Mouse (Mus musculus): ENCODE results near the gene Arhgef26. TPM values are rescaled to one million over a fixed set of nuclear protein-coding genes. Genes with fewer than 3 reads are reported as not detected.

Arhgef26 gene
- polyA plus RNA-seq, 1 experiment from 2014 or later = 7.4 TPM

GRCm38 (mm10) chr3:62395368-62395767 is 57.2 kb downstream of the Arhgef26 start:
- WGBS = 77% methylated on average over 5 of the region's 5 CpGs
- Histone ChIP-seq H3K9ac (ENCODE audit: low read depth, low read length) (no peak overlapping the region), H3K36me3 (ENCODE audit: control insufficient read depth, insufficient read depth, low read length) (no peaks in the 10 kb centered on the region), H3K9me3 (ENCODE audit: control insufficient read depth, low read length) (no peaks in the 10 kb centered on the region), H3K4me2 (replicated peaks; ENCODE audit: low read depth, low read length) (no peak overlapping the region), H3K27me3 (ENCODE audit: control insufficient read depth, insufficient read depth, low read length) (no peaks in the 10 kb centered on the region), H3K27ac (ENCODE audit: low read depth, low read length) (no peak overlapping the region), H3K4me3 (ENCODE audit: low read depth, low read length) (no peak overlapping the region), H3K4me1 (replicated peaks; ENCODE audit: control insufficient read depth, insufficient read depth, low read length) (no peaks in the 10 kb centered on the region)
- DNase-seq (ENCODE audit: low spot score) = no peak
- no peak for ATAC-seq (ENCODE audit: low FRiP score)

DNA sequence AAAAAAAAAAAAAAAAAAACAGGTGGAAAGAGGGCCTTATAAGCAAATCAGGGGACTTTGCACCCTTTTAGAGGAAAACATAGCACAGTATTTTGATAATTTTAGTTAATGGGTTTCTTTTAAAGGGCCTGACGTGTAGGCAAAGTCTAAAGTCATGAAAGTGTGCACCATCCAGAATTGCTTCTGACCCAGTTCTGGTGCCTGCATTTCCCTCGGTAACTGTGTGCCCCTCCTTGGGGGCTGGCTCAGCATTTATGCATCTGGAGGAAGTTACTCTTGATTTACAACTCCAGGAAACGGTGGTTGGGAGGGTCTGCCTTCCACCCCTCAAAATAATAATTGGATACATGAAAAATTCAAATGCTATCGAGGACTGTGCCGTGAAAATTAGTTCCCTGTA is 58.0 kb downstream of the Arhgef26 start:
- ATAC-seq (ENCODE audit: low FRiP score) (no peak), DNase-seq (ENCODE audit: low spot score) (no peak)
- Histone ChIP-seq H3K9me3 (ENCODE audit: control insufficient read depth, low read length) (no peaks in the 10 kb centered on the region), H3K4me1 (replicated peaks; ENCODE audit: control insufficient read depth, insufficient read depth, low read length) (no peaks in the 10 kb centered on the region), H3K4me2 (replicated peaks; ENCODE audit: low read depth, low read length) (no peak overlapping the region), H3K27ac (ENCODE audit: low read depth, low read length) (no peak overlapping the region), H3K27me3 (ENCODE audit: control insufficient read depth, insufficient read depth, low read length) (no peaks in the 10 kb centered on the region), H3K4me3 (ENCODE audit: low read depth, low read length) (no peak overlapping the region), H3K36me3 (ENCODE audit: control insufficient read depth, insufficient read depth, low read length) (no peaks in the 10 kb centered on the region), H3K9ac (ENCODE audit: low read depth, low read length) (no peak overlapping the region)
- 76% methylated on average over 5 of the region's 5 CpGs for WGBS

DNA sequence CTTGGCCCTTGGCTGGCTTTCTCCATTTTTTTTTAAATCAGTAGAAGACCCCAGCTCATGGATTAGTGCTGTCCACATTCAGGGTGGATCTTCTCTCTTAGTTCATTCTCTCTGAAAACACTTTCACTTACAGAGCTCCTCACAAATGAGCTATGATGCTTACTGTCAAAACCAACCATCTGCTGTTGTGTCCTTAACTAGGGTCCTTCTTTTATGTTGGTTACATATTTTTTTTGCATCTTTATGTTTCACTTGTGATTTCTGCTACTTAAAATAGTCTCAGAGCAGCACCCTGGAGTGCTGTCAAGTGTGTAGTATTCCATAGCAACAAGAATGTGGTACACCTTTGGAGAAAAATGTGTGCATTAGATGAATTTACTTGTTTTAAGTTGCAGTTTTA is 60.0 kb downstream of the Arhgef26 start:
- no peak for DNase-seq (ENCODE audit: low spot score)
- Histone ChIP-seq H3K4me2 (replicated peaks; ENCODE audit: low read depth, low read length) (no peak overlapping the region), H3K27ac (ENCODE audit: low read depth, low read length) (no peak overlapping the region), H3K9me3 (ENCODE audit: control insufficient read depth, low read length) (no peaks in the 10 kb centered on the region), H3K4me1 (replicated peaks; ENCODE audit: control insufficient read depth, insufficient read depth, low read length) (no peaks in the 10 kb centered on the region), H3K4me3 (ENCODE audit: low read depth, low read length) (no peak overlapping the region), H3K36me3 (ENCODE audit: control insufficient read depth, insufficient read depth, low read length) (no peaks in the 10 kb centered on the region), H3K9ac (ENCODE audit: low read depth, low read length) (no peak overlapping the region), H3K27me3 (ENCODE audit: control insufficient read depth, insufficient read depth, low read length) (no peaks in the 10 kb centered on the region)
- no peak for ATAC-seq (ENCODE audit: low FRiP score)

GRCm38 (mm10) chr3:62399826-62400746 is 61.9 kb downstream of the Arhgef26 start:
- Histone ChIP-seq H3K4me1 (replicated peaks; ENCODE audit: control insufficient read depth, insufficient read depth, low read length) (no peaks in the 10 kb centered on the region), H3K36me3 (ENCODE audit: control insufficient read depth, insufficient read depth, low read length) (no peaks in the 10 kb centered on the region)
- no peak for DNase-seq (ENCODE audit: low spot score)

GRCm38 (mm10) chr3:62402466-62402865 is 64.3 kb downstream of the Arhgef26 start:
- Histone ChIP-seq H3K9ac (ENCODE audit: low read depth, low read length) (no peak overlapping the region), H3K4me2 (replicated peaks; ENCODE audit: low read depth, low read length) (no peak overlapping the region), H3K27me3 (ENCODE audit: control insufficient read depth, insufficient read depth, low read length) (no peaks in the 10 kb centered on the region), H3K4me3 (ENCODE audit: low read depth, low read length) (no peak overlapping the region), H3K27ac (ENCODE audit: low read depth, low read length) (no peak overlapping the region), H3K36me3 (ENCODE audit: control insufficient read depth, insufficient read depth, low read length) (no peaks in the 10 kb centered on the region), H3K9me3 (ENCODE audit: control insufficient read depth, low read length) (no peaks in the 10 kb centered on the region), H3K4me1 (replicated peaks; ENCODE audit: control insufficient read depth, insufficient read depth, low read length) (no peaks in the 10 kb centered on the region)
- 98% methylated on average over 2 of the region's 2 CpGs for WGBS
- no peak for ATAC-seq (ENCODE audit: low FRiP score)
- DNase-seq (ENCODE audit: low spot score) = no peak

More at GRCm38 (mm10) chr3:62399826-62400746, 61.9 kb downstream of the Arhgef26 start:
- Histone ChIP-seq H3K27me3 (ENCODE audit: control insufficient read depth, insufficient read depth, low read length) (no peaks in the 10 kb centered on the region), H3K4me2 (replicated peaks; ENCODE audit: low read depth, low read length) (no peak overlapping the region), H3K27ac (ENCODE audit: low read depth, low read length) (no peak overlapping the region), H3K9me3 (ENCODE audit: control insufficient read depth, low read length) (no peaks in the 10 kb centered on the region), H3K4me3 (ENCODE audit: low read depth, low read length) (no peak overlapping the region), H3K9ac (ENCODE audit: low read depth, low read length) (no peak overlapping the region)
- WGBS = 91% methylated on average over 12 of the region's 12 CpGs
- ATAC-seq (ENCODE audit: low FRiP score) = no peak

- Histone ChIP-seq H3K4me1 (replicated peaks; ENCODE audit: control insufficient read depth, insufficient read depth, low read length) (no peaks in the 10 kb centered on the region), H3K4me2 (replicated peaks; ENCODE audit: low read depth, low read length) (no peak overlapping the region), H3K27me3 (ENCODE audit: control insufficient read depth, insufficient read depth, low read length) (no peaks in the 10 kb centered on the region), H3K9me3 (ENCODE audit: control insufficient read depth, low read length) (no peaks in the 10 kb centered on the region), H3K27ac (ENCODE audit: low read depth, low read length) (no peak overlapping the region), H3K4me3 (ENCODE audit: low read depth, low read length) (no peak overlapping the region), H3K9ac (ENCODE audit: low read depth, low read length) (no peak overlapping the region), H3K36me3 (ENCODE audit: control insufficient read depth, insufficient read depth, low read length) (no peaks in the 10 kb centered on the region)
- ATAC-seq (ENCODE audit: low FRiP score) (no peak), DNase-seq (ENCODE audit: low spot score) (no peak)
- WGBS = 77% methylated on average over 7 of the region's 7 CpGs
These were observed 66.5 kb downstream of the Arhgef26 start for GRCm38 (mm10) chr3:62404477-62405246.

DNA sequence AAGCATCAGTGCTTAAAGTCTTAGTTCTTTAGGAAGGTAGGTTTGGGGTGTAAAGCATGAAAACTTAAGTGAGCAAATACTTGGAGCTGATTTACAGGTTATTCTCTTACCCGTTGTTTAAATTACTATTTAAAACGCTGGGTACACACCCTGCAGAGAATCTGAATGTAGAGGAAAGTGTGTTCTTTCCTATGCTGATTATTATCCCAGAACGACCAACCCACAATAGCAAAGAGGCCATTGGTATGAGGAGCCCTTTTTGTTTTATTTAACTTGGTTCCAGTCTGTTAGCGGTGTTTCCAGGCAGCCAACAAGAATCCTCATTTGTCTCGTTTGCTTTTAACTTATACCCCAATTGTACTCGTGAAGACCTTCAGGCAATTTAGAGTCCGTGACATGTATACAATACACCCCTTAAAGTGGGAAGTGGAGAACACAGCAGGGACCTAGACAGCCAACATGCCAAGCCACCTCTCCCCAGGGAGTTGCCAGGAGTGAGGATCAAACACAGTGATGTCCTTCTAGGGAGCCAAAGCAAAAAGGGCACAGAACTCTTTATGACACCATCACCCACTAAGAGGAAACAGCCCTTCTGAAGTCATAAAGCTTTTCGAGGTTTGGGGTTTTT is 71.5 kb downstream of the Arhgef26 start:
- no peak overlapping the region for H3K9ac ChIP-seq (ENCODE audit: low read depth, low read length)
- no peak overlapping the region for H3K27ac ChIP-seq (ENCODE audit: low read depth, low read length)
- 25% methylated on average over 8 of the region's 8 CpGs for WGBS
- H3K4me3 ChIP-seq (ENCODE audit: low read depth, low read length) = no peak overlapping the region
- H3K4me2 ChIP-seq (replicated peaks; ENCODE audit: low read depth, low read length) = no peak overlapping the region
- H3K4me1 ChIP-seq (replicated peaks; ENCODE audit: control insufficient read depth, insufficient read depth, low read length) = no peaks in the 10 kb centered on the region
- DNase-seq (ENCODE audit: low spot score) = peak; percentile 28
- H3K27me3 ChIP-seq (ENCODE audit: control insufficient read depth, insufficient read depth, low read length) = no peaks in the 10 kb centered on the region
- peak; percentile 79 for ATAC-seq (ENCODE audit: low FRiP score)
- no peaks in the 10 kb centered on the region for H3K36me3 ChIP-seq (ENCODE audit: control insufficient read depth, insufficient read depth, low read length)
- H3K9me3 ChIP-seq (ENCODE audit: control insufficient read depth, low read length) = no peaks in the 10 kb centered on the region

DNA sequence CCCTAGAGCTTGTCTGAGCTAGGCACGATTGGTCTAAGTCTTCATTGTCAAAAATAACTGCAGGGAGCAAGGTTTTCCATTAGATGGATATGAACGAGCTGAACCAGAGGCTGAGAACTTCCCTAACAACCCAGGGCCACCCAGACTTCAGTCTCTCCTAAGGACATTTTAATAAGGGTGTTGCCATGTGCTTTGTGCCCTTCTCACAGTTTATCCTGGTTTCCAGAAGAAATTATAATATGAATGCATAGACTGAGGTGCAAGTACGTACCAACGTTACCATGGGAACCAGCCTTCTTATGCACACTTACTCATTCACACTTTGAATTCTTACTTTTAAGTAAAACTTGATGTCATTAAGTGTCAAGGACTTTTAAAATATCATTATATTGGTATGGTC is 72.3 kb downstream of the Arhgef26 start:
- WGBS = 50% methylated on average over 4 of the region's 4 CpGs
- Histone ChIP-seq H3K27me3 (ENCODE audit: control insufficient read depth, insufficient read depth, low read length) (no peaks in the 10 kb centered on the region), H3K4me3 (ENCODE audit: low read depth, low read length) (no peak overlapping the region), H3K4me2 (replicated peaks; ENCODE audit: low read depth, low read length) (no peak overlapping the region), H3K36me3 (ENCODE audit: control insufficient read depth, insufficient read depth, low read length) (no peaks in the 10 kb centered on the region), H3K9ac (ENCODE audit: low read depth, low read length) (no peak overlapping the region), H3K4me1 (replicated peaks; ENCODE audit: control insufficient read depth, insufficient read depth, low read length) (no peaks in the 10 kb centered on the region), H3K27ac (ENCODE audit: low read depth, low read length) (no peak overlapping the region), H3K9me3 (ENCODE audit: control insufficient read depth, low read length) (no peaks in the 10 kb centered on the region)
- DNase-seq (ENCODE audit: low spot score) = no peak
- peak; percentile 48 for ATAC-seq (ENCODE audit: low FRiP score)
